9 mouse cellular contexts compared by ENCODE assay signal in the genomic region with DNA sequence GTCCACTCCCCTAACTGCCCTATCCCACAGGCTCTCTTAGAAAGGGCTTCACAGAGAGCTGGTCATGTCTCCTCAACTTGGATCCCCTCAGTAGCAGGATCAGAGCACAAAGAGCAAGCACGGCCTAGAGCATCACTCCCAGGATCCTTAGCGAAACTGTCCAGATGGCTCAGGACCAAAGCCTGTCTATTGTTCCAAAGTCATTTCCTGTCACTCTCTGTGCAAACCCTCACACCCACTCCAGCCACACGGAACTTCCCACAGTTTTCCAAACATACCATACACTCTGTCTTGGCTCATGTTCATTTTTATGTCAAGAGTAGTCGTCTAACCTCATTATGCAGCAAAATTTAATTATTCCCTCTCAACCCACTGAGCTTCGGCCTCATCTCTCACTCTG. TPM values are rescaled to one million over a fixed set of nuclear protein-coding genes. Genes with fewer than 3 reads are reported as not detected.
A peak's percentile ranks its signal among the peaks of the same experiment; 100 is the strongest.
DNase-seq lines count a peak whose midpoint lies in the region; ATAC-seq and TF ChIP-seq lines count a peak whose summit lies in the region.
"Had no signal": no experiment of that assay in that cellular context is flagged by ENCODE, and none has a peak within 500 bp of the region (broad histone marks: within the 10 kb centered on the region; RNA-seq: fewer than 3 reads in every experiment).

No protein-coding gene starts in this region.

- no peak overlapping the region for H3K4me3 ChIP-seq in heart, embryonic 16.5 days (ENCODE audit: low read length)
- H3K4me3 ChIP-seq in left cerebral cortex, adult 2 months = no peak overlapping the region

- peak; percentile 21 to 37 for DNase-seq in adrenal gland, postnatal 36 days
- no peak for DNase-seq in adrenal gland, adult 8-10 months
- peak; percentile 36 for DNase-seq in Muller cell, postnatal 12 days (ENCODE audit: inconsistent ontology term)
- DNase-seq in kidney, postnatal 4 days = peak; percentile 36 to 52
- no peak for DNase-seq in frontal cortex, postnatal 14 days (ENCODE audit: low spot score in 2 of 2)
- DNase-seq in left cerebral cortex, adult 2 months (ENCODE audit: extremely low spot score in 1 of 2, low spot score in 2 of 2) = no peak
- DNase-seq in right cerebral cortex, postnatal 10 days (ENCODE audit: low spot score in 2 of 2) = no peak
- DNase-seq: liver had no signal

- peak overlapping the region; percentile 80 for H3K27ac ChIP-seq in heart, embryonic 16.5 days (ENCODE audit: low read length)
- no peak overlapping the region for H3K27ac ChIP-seq in left cerebral cortex, adult 2 months

- peaks cover 54% of the 10 kb centered on the region for H3K4me1 ChIP-seq in heart, embryonic 16.5 days (ENCODE audit: control insufficient read depth, insufficient read depth, low read length)

- H3K27me3 ChIP-seq in heart, embryonic 16.5 days (ENCODE audit: control insufficient read depth, insufficient read depth, low read length) = no peaks in the 10 kb centered on the region

- peak overlapping the region; percentile 36 for H3K4me2 ChIP-seq in heart, embryonic 16.5 days (ENCODE audit: low read depth, low read length)

- intact Hi-C loops in left cerebral cortex, adult 2 months (cut with DNase I) = no loop called here

- no peak for TF ChIP-seq CTCF in left cerebral cortex, adult 2 months (IDR thresholded peaks at IDR 0.05)

- WGBS in heart, embryonic 16.5 days = 45% methylated on average over 5 of the region's 5 CpGs

- no peak overlapping the region for H3K9ac ChIP-seq in heart, embryonic 16.5 days (ENCODE audit: low read length)

- H3K9me3 ChIP-seq in heart, embryonic 16.5 days (replicated peaks; ENCODE audit: control insufficient read depth, low read length) = no peaks in the 10 kb centered on the region

- no peaks in the 10 kb centered on the region for H3K36me3 ChIP-seq in heart, embryonic 16.5 days (ENCODE audit: control insufficient read depth, insufficient read depth)

- peak; percentile 66 for ATAC-seq in heart, embryonic 16.5 days (replicated peaks; ENCODE audit: extremely low read depth, insufficient read depth, low FRiP score)

RNA-seq across cellular contexts. Expression of a gene that starts 40.6 kb away (rescaled TPM):
- 10 to 100 TPM; 60.5 to 72.8 TPM for total RNA-seq in adrenal gland, postnatal 36 days (2021)
- total RNA-seq in adrenal gland, adult 8-10 months (2022) = 10 to 100 TPM; 40.6 to 71.6 (median 53.7) TPM
- 90.0 and 102 TPM in 2 replicates for polyA plus RNA-seq in heart, embryonic 16.5 days (2015; fragmentation: Nextera tagmentation; extraction: Ambion mirVana)
- total RNA-seq in left cerebral cortex, adult 2 months (2021) = 10 to 100 TPM; 19.4 to 20.2 TPM

Comparison
In these comparisons a context has a peak if more than half of its experiments do, and no peak if none do; other contexts are left out.
1. DNase-seq: peak in adrenal gland, postnatal 36 days (2 of 2), Muller cell, postnatal 12 days (single experiment) and kidney, postnatal 4 days (2 of 2); none in adrenal gland, adult 8-10 months (single experiment), frontal cortex, postnatal 14 days (0 of 2), left cerebral cortex, adult 2 months (0 of 2) and right cerebral cortex, postnatal 10 days (0 of 2).